Mouse (Mus musculus): ENCODE results near the gene Syvn1. TPM values are rescaled to one million over a fixed set of nuclear protein-coding genes. Genes with fewer than 3 reads are reported as not detected.

Syvn1 gene
- 14.4 and 19.0 TPM in 2 replicates for polyA plus RNA-seq (2015; fragmentation: Nextera tagmentation; extraction: Ambion mirVana)

- H3K4me2 ChIP-seq (ENCODE audit: low read depth, low read length): peak within 1 kb of the TSS; percentile 98
- H3K27me3 ChIP-seq (ENCODE audit: control insufficient read depth, insufficient read depth, low read depth, low read length): no peaks in the 10 kb centered on the region
- under 1% methylated on average over 65 of the region's 65 CpGs for WGBS (ENCODE audit: insufficient replicate concordance)
- H3K9ac ChIP-seq (ENCODE audit: low read depth, low read length): peak within 1 kb of the TSS; percentile 86
- peaks cover 31% of the 10 kb centered on the region for H3K36me3 ChIP-seq (ENCODE audit: control insufficient read depth, insufficient read depth)
- H3K9me3 ChIP-seq (replicated peaks; ENCODE audit: control insufficient read depth, low read length): no peaks in the 10 kb centered on the region
- H3K4me1 ChIP-seq (ENCODE audit: control insufficient read depth, low read depth, low read length): peaks cover 33% of the 10 kb centered on the region
- H3K4me3 ChIP-seq (ENCODE audit: low read depth, low read length): peak within 1 kb of the TSS; percentile 84
- H3K27ac ChIP-seq (ENCODE audit: low read length): peak within 1 kb of the TSS; percentile 98
- ATAC-seq (ENCODE audit: low read depth): peak; percentile 90
These were observed at the start of gene Syvn1 for GRCm38 (mm10) chr19:6046294-6047153. Gene Syvn1, plus strand, starts transcription at chr19:6046576.

DNA sequence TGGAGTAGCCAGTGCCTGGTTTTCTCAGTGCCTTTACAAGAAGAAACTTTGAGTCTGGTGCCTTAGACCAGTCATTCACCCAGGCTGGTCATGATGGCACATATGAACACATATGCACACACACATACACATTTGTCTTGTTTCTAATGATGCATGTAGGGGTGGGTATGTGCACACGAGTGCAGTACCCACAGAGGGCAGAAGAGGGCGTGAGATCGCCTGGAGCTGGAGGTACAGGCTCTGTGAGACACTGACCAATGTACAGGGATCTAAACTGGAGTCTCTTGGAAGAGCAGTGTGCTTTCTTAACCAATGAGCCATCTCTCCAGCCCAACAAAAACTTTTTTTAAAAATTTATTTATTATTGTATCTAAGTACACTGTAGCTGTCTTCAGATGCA, 48.2 kb upstream of the Syvn1 start:
- H3K4me1 ChIP-seq (ENCODE audit: control insufficient read depth, low read depth, low read length): no peaks in the 10 kb centered on the region; the same call in 1 of the 2 replicates
- ATAC-seq (ENCODE audit: low read depth): no peak
- no peak overlapping the region for H3K4me3 ChIP-seq (ENCODE audit: low read depth, low read length)
- H3K27ac ChIP-seq (ENCODE audit: low read length): no peak overlapping the region
- H3K36me3 ChIP-seq (ENCODE audit: control insufficient read depth, insufficient read depth): peaks cover 31% of the 10 kb centered on the region
- 89% methylated on average over 3 of the region's 3 CpGs for WGBS (ENCODE audit: insufficient replicate concordance)
- H3K9ac ChIP-seq (ENCODE audit: low read depth, low read length): no peak overlapping the region
- no peaks in the 10 kb centered on the region for H3K9me3 ChIP-seq (replicated peaks; ENCODE audit: control insufficient read depth, low read length)
- H3K27me3 ChIP-seq (ENCODE audit: control insufficient read depth, insufficient read depth, low read depth, low read length): no peaks in the 10 kb centered on the region
- H3K4me2 ChIP-seq (ENCODE audit: low read depth, low read length): no peak overlapping the region

GRCm38 (mm10) chr19:5999969-6000368, 46.4 kb upstream of the Syvn1 start:
- no peak overlapping the region for H3K4me2 ChIP-seq (ENCODE audit: low read depth, low read length)
- H3K27ac ChIP-seq (ENCODE audit: low read length): no peak overlapping the region
- H3K9me3 ChIP-seq (replicated peaks; ENCODE audit: control insufficient read depth, low read length): no peaks in the 10 kb centered on the region
- H3K9ac ChIP-seq (ENCODE audit: low read depth, low read length): no peak overlapping the region
- no peak overlapping the region for H3K4me3 ChIP-seq (ENCODE audit: low read depth, low read length)
- no peaks in the 10 kb centered on the region; the same call in 1 of the 2 replicates for H3K4me1 ChIP-seq (ENCODE audit: control insufficient read depth, low read depth, low read length)
- 77% methylated on average over 5 of the region's 5 CpGs for WGBS (ENCODE audit: insufficient replicate concordance)
- H3K36me3 ChIP-seq (ENCODE audit: control insufficient read depth, insufficient read depth): peaks cover 23% of the 10 kb centered on the region
- ATAC-seq (ENCODE audit: low read depth): no peak
- H3K27me3 ChIP-seq (ENCODE audit: control insufficient read depth, insufficient read depth, low read depth, low read length): no peaks in the 10 kb centered on the region

GRCm38 (mm10) chr19:6005541-6005940, 40.8 kb upstream of the Syvn1 start:
- WGBS (ENCODE audit: insufficient replicate concordance): 79% methylated on average over 11 of the region's 11 CpGs

DNA sequence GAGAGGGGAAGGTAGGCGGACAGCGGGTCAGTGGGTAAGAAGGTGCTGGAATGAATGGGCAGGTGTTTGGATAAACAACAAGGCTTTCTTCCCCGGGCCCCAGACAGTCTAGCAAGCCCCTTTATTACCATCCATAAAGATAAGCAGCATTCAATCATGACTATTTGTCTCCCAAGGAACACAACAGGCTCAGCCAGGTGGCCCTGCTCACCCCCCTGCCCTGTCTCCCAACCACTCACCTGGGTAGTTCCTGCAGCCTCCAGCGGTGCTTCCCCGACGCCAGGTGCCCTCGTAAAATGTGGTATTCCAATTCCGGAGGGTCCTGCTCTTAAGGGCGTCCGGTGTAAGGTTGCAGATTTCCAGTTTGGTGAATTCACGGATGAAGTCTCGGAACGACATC, 39.4 kb upstream of the Syvn1 start:
- Histone ChIP-seq H3K4me3 (ENCODE audit: low read depth, low read length) (no peak overlapping the region), H3K4me2 (ENCODE audit: low read depth, low read length) (no peak overlapping the region), H3K9ac (ENCODE audit: low read depth, low read length) (no peak overlapping the region), H3K36me3 (ENCODE audit: control insufficient read depth, insufficient read depth) (peaks cover 50% of the 10 kb centered on the region), H3K4me1 (ENCODE audit: control insufficient read depth, low read depth, low read length) (no peaks in the 10 kb centered on the region), H3K9me3 (replicated peaks; ENCODE audit: control insufficient read depth, low read length) (no peaks in the 10 kb centered on the region), H3K27ac (ENCODE audit: low read length) (no peak overlapping the region), H3K27me3 (ENCODE audit: control insufficient read depth, insufficient read depth, low read depth, low read length) (no peaks in the 10 kb centered on the region)
- WGBS (ENCODE audit: insufficient replicate concordance): 90% methylated on average over 13 of the region's 13 CpGs
- no peak for ATAC-seq (ENCODE audit: low read depth)

More at GRCm38 (mm10) chr19:6005541-6005940, 40.8 kb upstream of the Syvn1 start:
- Histone ChIP-seq H3K9ac (ENCODE audit: low read depth, low read length) (no peak overlapping the region), H3K9me3 (replicated peaks; ENCODE audit: control insufficient read depth, low read length) (no peaks in the 10 kb centered on the region), H3K4me1 (ENCODE audit: control insufficient read depth, low read depth, low read length) (no peaks in the 10 kb centered on the region), H3K27ac (ENCODE audit: low read length) (no peak overlapping the region), H3K36me3 (ENCODE audit: control insufficient read depth, insufficient read depth) (peaks cover 43% of the 10 kb centered on the region), H3K4me3 (ENCODE audit: low read depth, low read length) (no peak overlapping the region), H3K4me2 (ENCODE audit: low read depth, low read length) (no peak overlapping the region), H3K27me3 (ENCODE audit: control insufficient read depth, insufficient read depth, low read depth, low read length) (no peaks in the 10 kb centered on the region)
- no peak for ATAC-seq (ENCODE audit: low read depth)

- H3K4me2 ChIP-seq (ENCODE audit: low read depth, low read length): no peak overlapping the region
- H3K27me3 ChIP-seq (ENCODE audit: control insufficient read depth, insufficient read depth, low read depth, low read length): no peaks in the 10 kb centered on the region
- peaks cover 12% of the 10 kb centered on the region for H3K4me1 ChIP-seq (ENCODE audit: control insufficient read depth, low read depth, low read length)
- no peak for ATAC-seq (ENCODE audit: low read depth)
- 91% methylated on average over 8 of the region's 8 CpGs for WGBS (ENCODE audit: insufficient replicate concordance)
- H3K9ac ChIP-seq (ENCODE audit: low read depth, low read length): no peak overlapping the region
- H3K36me3 ChIP-seq (ENCODE audit: control insufficient read depth, insufficient read depth): peaks cover 47% of the 10 kb centered on the region
- no peaks in the 10 kb centered on the region for H3K9me3 ChIP-seq (replicated peaks; ENCODE audit: control insufficient read depth, low read length)
- H3K27ac ChIP-seq (ENCODE audit: low read length): no peak overlapping the region
- no peak overlapping the region for H3K4me3 ChIP-seq (ENCODE audit: low read depth, low read length)
These were observed 37.2 kb upstream of the Syvn1 start for GRCm38 (mm10) chr19:6009137-6009536.

DNA sequence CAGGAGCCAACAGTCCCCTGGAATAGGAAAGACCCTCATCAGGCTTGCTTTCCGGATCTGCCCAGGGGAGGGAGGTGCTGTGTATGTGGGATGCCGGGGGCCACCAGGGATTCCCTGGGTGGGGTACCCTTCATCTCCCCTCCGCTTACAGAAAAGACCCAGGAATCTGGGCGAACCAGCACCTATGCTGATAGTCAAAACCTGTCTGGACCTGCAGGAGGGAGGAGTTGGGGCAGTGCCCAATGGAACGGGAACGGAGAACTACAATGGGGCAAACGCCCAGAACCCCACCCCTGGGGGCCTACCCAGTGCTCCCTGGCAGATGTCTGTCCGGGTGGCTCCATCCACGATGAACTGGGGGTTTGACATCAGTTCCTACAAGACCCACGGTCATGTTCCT, 32.7 kb upstream of the Syvn1 start:
- Histone ChIP-seq H3K36me3 (ENCODE audit: control insufficient read depth, insufficient read depth) (peaks cover 26% of the 10 kb centered on the region), H3K4me3 (ENCODE audit: low read depth, low read length) (peak overlapping the region; percentile 74), H3K4me2 (ENCODE audit: low read depth, low read length) (peak overlapping the region; percentile 96), H3K9me3 (replicated peaks; ENCODE audit: control insufficient read depth, low read length) (no peaks in the 10 kb centered on the region), H3K9ac (ENCODE audit: low read depth, low read length) (peak overlapping the region; percentile 83), H3K4me1 (ENCODE audit: control insufficient read depth, low read depth, low read length) (peaks cover 46% of the 10 kb centered on the region), H3K27ac (ENCODE audit: low read length) (peak overlapping the region; percentile 42; the same call in 1 of the 2 replicates), H3K27me3 (ENCODE audit: control insufficient read depth, insufficient read depth, low read depth, low read length) (no peaks in the 10 kb centered on the region)
- ATAC-seq (ENCODE audit: low read depth): no peak
- WGBS (ENCODE audit: insufficient replicate concordance): 78% methylated on average over 10 of the region's 10 CpGs

DNA sequence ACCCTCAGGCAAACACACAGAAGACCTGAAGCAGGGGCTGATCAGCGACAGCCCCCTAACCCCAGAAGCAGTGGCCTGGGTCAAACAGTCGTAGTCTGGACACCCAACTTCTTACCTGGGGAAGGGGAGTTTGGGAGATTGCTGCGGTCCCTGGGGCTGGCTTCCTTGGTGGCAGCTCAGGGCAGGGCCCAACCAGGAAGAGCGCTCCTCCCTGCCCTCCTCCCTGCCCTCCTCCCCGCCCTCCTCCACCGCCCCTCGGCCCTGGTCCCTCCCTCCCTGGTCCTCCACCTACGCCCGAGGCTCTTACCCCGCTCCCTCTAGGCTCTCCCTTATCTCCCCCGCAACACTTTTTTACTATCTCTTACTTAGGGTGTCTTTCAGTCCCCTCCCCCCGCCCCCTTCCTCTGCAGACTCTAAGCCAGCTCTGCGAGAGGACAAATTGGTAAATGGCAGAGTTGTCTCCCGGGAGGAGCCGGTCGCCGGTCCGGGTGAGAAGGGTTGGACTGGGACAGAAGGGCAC, 31.3 kb upstream of the Syvn1 start:
- H3K27me3 ChIP-seq (ENCODE audit: control insufficient read depth, insufficient read depth, low read depth, low read length): no peaks in the 10 kb centered on the region
- peak overlapping the region; percentile 74 for H3K4me3 ChIP-seq (ENCODE audit: low read depth, low read length)
- WGBS (ENCODE audit: insufficient replicate concordance): under 1% methylated on average over 16 of the region's 18 CpGs
- H3K4me2 ChIP-seq (ENCODE audit: low read depth, low read length): peak overlapping the region; percentile 96
- ATAC-seq (ENCODE audit: low read depth): peak; percentile 95
- peaks cover 18% of the 10 kb centered on the region for H3K36me3 ChIP-seq (ENCODE audit: control insufficient read depth, insufficient read depth)
- no peaks in the 10 kb centered on the region for H3K9me3 ChIP-seq (replicated peaks; ENCODE audit: control insufficient read depth, low read length)
- peaks cover 50% of the 10 kb centered on the region for H3K4me1 ChIP-seq (ENCODE audit: control insufficient read depth, low read depth, low read length)
- peak overlapping the region; percentile 83 for H3K9ac ChIP-seq (ENCODE audit: low read depth, low read length)
- H3K27ac ChIP-seq (ENCODE audit: low read length): peak overlapping the region; percentile 95

All from liver, embryonic 16.5 days (tissue).